23 mouse cellular contexts compared by ENCODE assay signal in genomic region chr2:122944841-122945240, GRCm38 (mm10).
DNase-seq lines count a peak whose midpoint lies in the region; ATAC-seq and TF ChIP-seq lines count a peak whose summit lies in the region.
"Had no signal": no experiment of that assay in that cellular context is flagged by ENCODE, and none has a peak within 500 bp of the region (broad histone marks: within the 10 kb centered on the region; RNA-seq: fewer than 3 reads in every experiment).

No protein-coding gene starts in this region.

- H3K36me3 ChIP-seq in forebrain, embryonic 14.5 days (ENCODE audit: control insufficient read depth, insufficient read depth, low read length): no peaks in the 10 kb centered on the region
- no peaks in the 10 kb centered on the region for H3K36me3 ChIP-seq in forebrain, postnatal 0 days (ENCODE audit: insufficient read depth)
- H3K36me3 ChIP-seq in lung, postnatal 0 days (ENCODE audit: insufficient read depth, low read length): no peaks in the 10 kb centered on the region
- H3K36me3 ChIP-seq: embryonic facial prominence, embryonic 12.5 days; heart, embryonic 15.5 days; neural tube, embryonic 12.5 days had no signal

- WGBS in forebrain, embryonic 14.5 days: 69% methylated on average over 2 of the region's 2 CpGs
- 38% methylated on average over 2 of the region's 2 CpGs for WGBS in forebrain, postnatal 0 days
- WGBS in lung, postnatal 0 days: 57% methylated on average over 2 of the region's 2 CpGs

- H3K9ac ChIP-seq in forebrain, embryonic 14.5 days (ENCODE audit: low read length): no peak overlapping the region
- H3K9ac ChIP-seq in forebrain, postnatal 0 days: no peak overlapping the region
- no peak overlapping the region for H3K9ac ChIP-seq in lung, postnatal 0 days (replicated peaks; ENCODE audit: low read depth)
- H3K9ac ChIP-seq: embryonic facial prominence, embryonic 12.5 days; heart, embryonic 15.5 days; neural tube, embryonic 12.5 days had no signal

- DNase-seq in forebrain, embryonic 14.5 days (ENCODE audit: low spot score): peak; percentile 34
- no peak for DNase-seq in forebrain, postnatal 0 days
- DNase-seq in lung, postnatal 10 days: peak; percentile 2
- DNase-seq in lung, postnatal 0 days (ENCODE audit: low spot score): no peak
- peak; percentile 61 for DNase-seq in adipocyte (ENCODE audit: low spot score)
- DNase-seq in retina, postnatal 1 day: peak; percentile 3
- DNase-seq in urinary bladder, postnatal 14 days (ENCODE audit: low spot score): no peak
- DNase-seq: cerebellum, adult 9-11 months; gastrocnemius, postnatal 14 days; kidney, adult 9 months; kidney, postnatal 25 days; left cerebral cortex, postnatal 4 days; liver; lung, adult 18-20 months; spleen, adult 18-20 months; thymus, postnatal 36 days had no signal

- ATAC-seq in forebrain, embryonic 14.5 days: no peak
- ATAC-seq in forebrain, postnatal 0 days: no peak
- no peak for ATAC-seq in lung, postnatal 0 days
- ATAC-seq: inflammation-experienced regulatory T-cells, adult 6 months had no signal

- no peak for TF ChIP-seq CTCF in forebrain, postnatal 0 days (IDR thresholded peaks at IDR 0.05; ENCODE audit: low read depth)
- no peak for TF ChIP-seq CTCF in lung, postnatal 0 days (IDR thresholded peaks at IDR 0.05)

- H3K4me1 ChIP-seq in forebrain, embryonic 14.5 days (ENCODE audit: control insufficient read depth, insufficient read depth, low read length): no peaks in the 10 kb centered on the region
- H3K4me1 ChIP-seq in forebrain, postnatal 0 days (ENCODE audit: insufficient read depth): no peaks in the 10 kb centered on the region
- no peaks in the 10 kb centered on the region for H3K4me1 ChIP-seq in lung, postnatal 0 days (ENCODE audit: insufficient read depth, low read depth, low read length)
- H3K4me1 ChIP-seq: embryonic facial prominence, embryonic 12.5 days; heart, embryonic 15.5 days; neural tube, embryonic 12.5 days had no signal

- H3K4me3 ChIP-seq in forebrain, embryonic 14.5 days (ENCODE audit: low read depth, low read length): no peak overlapping the region
- no peak overlapping the region for H3K4me3 ChIP-seq in forebrain, postnatal 0 days (ENCODE audit: low read depth, low read length)
- no peak overlapping the region for H3K4me3 ChIP-seq in lung, postnatal 0 days (ENCODE audit: low read depth, low read length)
- H3K4me3 ChIP-seq: embryonic facial prominence, embryonic 12.5 days; heart, embryonic 15.5 days; left cerebral cortex, adult 2 months; neural tube, embryonic 12.5 days had no signal

- no peaks in the 10 kb centered on the region for H3K27me3 ChIP-seq in forebrain, embryonic 14.5 days (replicated peaks; ENCODE audit: control insufficient read depth, insufficient read depth, low read length)
- H3K27me3 ChIP-seq in forebrain, postnatal 0 days (ENCODE audit: insufficient read depth, low read length): no peaks in the 10 kb centered on the region
- H3K27me3 ChIP-seq in lung, postnatal 0 days (replicated peaks; ENCODE audit: insufficient read depth, low read length): no peaks in the 10 kb centered on the region
- H3K27me3 ChIP-seq: CH12.LX; embryonic facial prominence, embryonic 12.5 days; heart, embryonic 15.5 days; neural tube, embryonic 12.5 days had no signal

- H3K4me2 ChIP-seq in forebrain, embryonic 14.5 days (ENCODE audit: low read length): no peak overlapping the region
- H3K4me2 ChIP-seq in forebrain, postnatal 0 days (ENCODE audit: low read depth): no peak overlapping the region
- no peak overlapping the region for H3K4me2 ChIP-seq in lung, postnatal 0 days (replicated peaks; ENCODE audit: low read depth, low read length)
- H3K4me2 ChIP-seq: embryonic facial prominence, embryonic 12.5 days; heart, embryonic 15.5 days; neural tube, embryonic 12.5 days had no signal

- H3K9me3 ChIP-seq in forebrain, embryonic 14.5 days (replicated peaks; ENCODE audit: control insufficient read depth, low read length): no peaks in the 10 kb centered on the region
- H3K9me3 ChIP-seq in forebrain, postnatal 0 days (ENCODE audit: low read length): no peaks in the 10 kb centered on the region
- H3K9me3 ChIP-seq in lung, postnatal 0 days (ENCODE audit: low read length): no peaks in the 10 kb centered on the region
- H3K9me3 ChIP-seq: embryonic facial prominence, embryonic 12.5 days; heart, embryonic 15.5 days; neural tube, embryonic 12.5 days had no signal

- no peak for TF ChIP-seq EP300 in lung, postnatal 0 days (IDR thresholded peaks at IDR 0.05)

- H3K27ac ChIP-seq in forebrain, embryonic 14.5 days (ENCODE audit: low read depth, low read length): no peak overlapping the region
- H3K27ac ChIP-seq in forebrain, postnatal 0 days (ENCODE audit: low read depth, low read length): no peak overlapping the region
- H3K27ac ChIP-seq in lung, postnatal 0 days (ENCODE audit: low read length): no peak overlapping the region
- H3K27ac ChIP-seq: embryonic facial prominence, embryonic 12.5 days; heart, embryonic 15.5 days; left cerebral cortex, adult 2 months; macrophage; neural tube, embryonic 12.5 days had no signal

Comparison
In these comparisons a context has a peak if more than half of its experiments do, and no peak if none do; other contexts are left out.
1. DNase-seq: peak in forebrain, embryonic 14.5 days (single experiment), lung, postnatal 10 days (single experiment), adipocyte (single experiment) and retina, postnatal 1 day (single experiment); none in forebrain, postnatal 0 days (single experiment), lung, postnatal 0 days (single experiment) and urinary bladder, postnatal 14 days (single experiment).